Mouse (Mus musculus) liver, adult (tissue): Measurements from ENCODE around the gene Adck2.

Source experiments
- GATA4 ChIP-seq: IDR thresholded peaks from 2 replicates; pipeline ENCODE4 v1.6.1; 2014; ENCODE audit warnings: mild to moderate bottlenecking, low read length; ENCODE audit not compliant: insufficient replicate concordance

Gene Adck2

GRCm38 (mm10) chr6:39581087-39581784, 7.6 kb downstream of the Adck2 start:
- TF ChIP-seq GATA4 = no peak

- no peak for TF ChIP-seq GATA4
Observed at GRCm38 (mm10) chr6:39585517-39585916, 11.8 kb downstream of the Adck2 start, which contains the start of gene Gm42420. TSS of gene Gm42420 (plus strand) at chr6:39585753.

- no peak for TF ChIP-seq GATA4
Observed at GRCm38 (mm10) chr6:39591481-39591880, 17.8 kb downstream of the Adck2 start.

- peak; percentile 29; the same call in 1 of the 2 replicates for TF ChIP-seq GATA4
Observed at GRCm38 (mm10) chr6:39592401-39593214, 18.9 kb downstream of the Adck2 start, which contains the start of gene Ndufb2. TSS of gene Ndufb2 (plus strand) at chr6:39592574.

- no peak for TF ChIP-seq GATA4
Observed at GRCm38 (mm10) chr6:39600851-39601250, 27.2 kb downstream of the Adck2 start.

- no peak for TF ChIP-seq GATA4
Observed at GRCm38 (mm10) chr6:39601828-39602227, 28.2 kb downstream of the Adck2 start.

GRCm38 (mm10) chr6:39604565-39604964, 30.9 kb downstream of the Adck2 start:
- no peak for TF ChIP-seq GATA4

GRCm38 (mm10) chr6:39606056-39606455, 32.4 kb downstream of the Adck2 start:
- TF ChIP-seq GATA4 = no peak

GRCm38 (mm10) chr6:39606862-39607261, 33.2 kb downstream of the Adck2 start:
- no peak for TF ChIP-seq GATA4

- no peak for TF ChIP-seq GATA4
Observed at GRCm38 (mm10) chr6:39607365-39607764, 33.7 kb downstream of the Adck2 start.

GRCm38 (mm10) chr6:39610207-39610606, 36.5 kb downstream of the Adck2 start:
- TF ChIP-seq GATA4 = no peak

GRCm38 (mm10) chr6:39611296-39611695, 37.6 kb downstream of the Adck2 start:
- TF ChIP-seq GATA4 = no peak
